Mouse (Mus musculus) hindbrain, embryonic 13.5 days (tissue): ENCODE measurements around the gene Olfr1347. TPM values are rescaled to one million over a fixed set of nuclear protein-coding genes. Genes with fewer than 3 reads are reported as not detected.

ENCODE experiments used
- ATAC-seq: fragments of 200-750 bp; cut with Nextera tagmentation; 2 replicates; pipeline ENCODE4 v1.8.0; 2017; ENCODE audit warnings: moderate TSS enrichment; ENCODE audit not compliant: low FRiP score
- H3K27ac ChIP-seq: fragments of 300-500 bp; sonication (generic); 2 replicates; pipeline ENCODE4 v1.5.1; 2015; ENCODE audit warnings: inconsistent platforms, mild to moderate bottlenecking, moderate library complexity
- H3K27me3 ChIP-seq: fragments of 300-500 bp; sonication (generic); 2 replicates; pipeline ENCODE4 v1.6.1; 2015; ENCODE audit warnings: mild to moderate bottlenecking, inconsistent platforms
- H3K36me3 ChIP-seq: fragments of 300-500 bp; sonication (generic); 2 replicates; pipeline ENCODE4 v1.6.1; 2015; ENCODE audit warnings: mild to moderate bottlenecking, inconsistent platforms
- H3K4me1 ChIP-seq: fragments of 300-500 bp; sonication (generic); replicated peaks from 2 replicates; pipeline ENCODE4 v1.6.1; 2015; ENCODE audit warnings: inconsistent platforms
- H3K4me2 ChIP-seq: fragments of 300-500 bp; sonication (generic); 2 replicates; pipeline ENCODE4 v1.6.1; 2015; ENCODE audit warnings: inconsistent platforms, mild to moderate bottlenecking, moderate library complexity
- H3K4me3 ChIP-seq: fragments of 300-500 bp; sonication (generic); 2 replicates; pipeline ENCODE4 v1.5.1; 2015; ENCODE audit warnings: mild to moderate bottlenecking, inconsistent platforms
- H3K9ac ChIP-seq: fragments of 300-500 bp; sonication (generic); 2 replicates; pipeline ENCODE4 v1.6.1; 2015; ENCODE audit warnings: mild to moderate bottlenecking, inconsistent platforms
- H3K9me3 ChIP-seq: fragments of 300-500 bp; sonication (generic); 2 replicates; pipeline ENCODE4 v1.6.1; 2016; ENCODE audit warnings: inconsistent platforms
- WGBS: fragments of 180-500 bp; shearing (Covaris S2); methylation state at CpG from one replicate; pipeline ENCODE4 v1.1.7; 2015; 5-methylcytosine and 5-hydroxymethylcytosine counted together
- polyA plus RNA-seq: library from polyadenylated mRNA; unstranded; fragments of >200 nt; fragmentation: Nextera tagmentation; extraction: Ambion mirVana; gene quantifications from 2 replicates; pipeline ENCODE4 v1.2.1, GENCODE M21; 2015

Gene Olfr1347
- polyA plus RNA-seq, 1 experiment from 2014 or later, result not detected

- Histone ChIP-seq H3K27me3 (no peaks in the 10 kb centered on the region), H3K4me3 (no peak within 1 kb of the TSS), H3K36me3 (no peaks in the 10 kb centered on the region), H3K27ac (no peak within 1 kb of the TSS), H3K4me1 (peaks cover 15% of the 10 kb centered on the region), H3K4me2 (no peak within 1 kb of the TSS), H3K9me3 (no peaks in the 10 kb centered on the region), H3K9ac (no peak within 1 kb of the TSS)
- no peak for ATAC-seq
- 85% methylated on average over 3 of the region's 3 CpGs for WGBS
Observed at GRCm38 (mm10) chr7:6438388-6438787, 61.2 kb downstream of the Olfr1347 start, which contains the start of gene Olfr1344. Gene Olfr1344 (plus strand): TSS chr7:6438688.

Other genes with a start within 250 kb of the Olfr1347 start
- gene Epp13, start 247.0 kb downstream of the Olfr1347 start, polyA plus RNA-seq, result 0.26 TPM in 1 of 2 replicates, not detected in the other
- gene Zfp667, start 213.2 kb downstream of the Olfr1347 start, polyA plus RNA-seq, result 20.2 and 22.7 TPM in 2 replicates
- 13.0 and 15.7 TPM in 2 replicates for gene Zfp583, start 168.5 kb downstream of the Olfr1347 start, polyA plus RNA-seq
- 6.7 and 9.0 TPM in 2 replicates for gene Gm3854, start 156.0 kb downstream of the Olfr1347 start, polyA plus RNA-seq
- gene Zfp78, start 136.5 kb downstream of the Olfr1347 start, polyA plus RNA-seq, result 3.6 and 4.2 TPM in 2 replicates
- 16.2 and 17.0 TPM in 2 replicates for gene Zfp28, start 116.5 kb downstream of the Olfr1347 start, polyA plus RNA-seq
- 3.7 and 4.2 TPM in 2 replicates for gene Smim17, start 101.0 kb downstream of the Olfr1347 start, polyA plus RNA-seq
- 0.09 TPM in 2 replicates for gene Gm20715, start 89.5 kb downstream of the Olfr1347 start, polyA plus RNA-seq
- not detected in 2 replicates for gene Olfr1344, start 61.1 kb downstream of the Olfr1347 start, polyA plus RNA-seq
- 0.03 TPM in 1 of 2 replicates, not detected in the other for gene Olfr1336, start 43.6 kb downstream of the Olfr1347 start, polyA plus RNA-seq
- not detected in 2 replicates for gene Olfr1346, start 32.7 kb downstream of the Olfr1347 start, polyA plus RNA-seq
- not detected in 2 replicates for gene Olfr5, start 12.8 kb downstream of the Olfr1347 start, polyA plus RNA-seq
- gene Olfr1348, start 9.0 kb upstream of the Olfr1347 start, polyA plus RNA-seq, result not detected in 2 replicates
- gene Olfr1349, start 23.2 kb upstream of the Olfr1347 start, polyA plus RNA-seq, result not detected in 2 replicates
- not detected in 2 replicates for gene Olfr1350, start 65.1 kb upstream of the Olfr1347 start, polyA plus RNA-seq
- 2.6 and 3.9 TPM in 2 replicates for gene Zim1, start 196.7 kb upstream of the Olfr1347 start, polyA plus RNA-seq
- 69.9 and 77.2 TPM in 2 replicates for gene Peg3, start 230.7 kb upstream of the Olfr1347 start, polyA plus RNA-seq
- gene Usp29, start 230.8 kb upstream of the Olfr1347 start, polyA plus RNA-seq, result 28.7 and 30.2 TPM in 2 replicates